Mouse (Mus musculus) monocyte, adult 2 months (primary cell): ENCODE results near the gene Jarid2.
"Not testable (repeated sequence)": the region's sequence is repeated elsewhere in the genome, so short reads cannot be mapped to it uniquely, and the experiment has no call there.

Experiments used
- DNase-seq, 2 experiments: peaks; one replicate each; pipeline ENCODE4 v3.0.0; 2022; ENCODE audit warnings: low spot score in 2 of 2, low read depth in 1 of 2

The Jarid2 gene

GRCm38 (mm10) chr13:44729424-44729971, at the start of gene Jarid2:
Jarid2 (plus strand) TSS chr13:44729474.
- DNase-seq: peak in 1 of 2 experiments; percentile 15

- peak in 1 of 2 experiments; percentile 1 for DNase-seq
These were observed 48.2 kb upstream of the Jarid2 start for GRCm38 (mm10) chr13:44681051-44681450.

- DNase-seq: no peak
These were observed 41.1 kb upstream of the Jarid2 start for GRCm38 (mm10) chr13:44688140-44688539.

- no peak for DNase-seq
These were observed 31.6 kb upstream of the Jarid2 start for GRCm38 (mm10) chr13:44697628-44698027.

GRCm38 (mm10) chr13:44704036-44704801, 25.1 kb upstream of the Jarid2 start:
- DNase-seq: no peak

GRCm38 (mm10) chr13:44705031-44705742, 24.1 kb upstream of the Jarid2 start:
- DNase-seq: no peak

- no peak for DNase-seq
These were observed 23.6 kb upstream of the Jarid2 start for GRCm38 (mm10) chr13:44705743-44706044.

- DNase-seq: no peak
These were observed 22.9 kb upstream of the Jarid2 start for GRCm38 (mm10) chr13:44706206-44706915.

GRCm38 (mm10) chr13:44707176-44707575, 22.1 kb upstream of the Jarid2 start:
- DNase-seq: no peak

GRCm38 (mm10) chr13:44708336-44709017, 20.8 kb upstream of the Jarid2 start:
- DNase-seq: no peak

GRCm38 (mm10) chr13:44709747-44710480, 19.4 kb upstream of the Jarid2 start:
- DNase-seq: no peak

- no peak for DNase-seq
These were observed 18.2 kb upstream of the Jarid2 start for GRCm38 (mm10) chr13:44711062-44711461.

GRCm38 (mm10) chr13:44711882-44712281, 17.4 kb upstream of the Jarid2 start:
- DNase-seq: no peak

- DNase-seq: no peak
These were observed 13.9 kb upstream of the Jarid2 start for GRCm38 (mm10) chr13:44715187-44715885.

GRCm38 (mm10) chr13:44717838-44718237, 11.4 kb upstream of the Jarid2 start:
- DNase-seq: no peak

GRCm38 (mm10) chr13:44718465-44718864, 10.8 kb upstream of the Jarid2 start:
- DNase-seq: not testable (repeated sequence)

GRCm38 (mm10) chr13:44720094-44720493, 9.2 kb upstream of the Jarid2 start:
- DNase-seq: no peak

- peak in 1 of 2 experiments; percentile 38 for DNase-seq
These were observed 7.3 kb upstream of the Jarid2 start for GRCm38 (mm10) chr13:44721891-44722547.

- not testable (repeated sequence) for DNase-seq
These were observed 5.8 kb upstream of the Jarid2 start for GRCm38 (mm10) chr13:44723522-44723921.
